Mouse (Mus musculus) C2C12 (cell line): Measurements from ENCODE around the gene Arl6ip5. TPM values are rescaled to one million over a fixed set of nuclear protein-coding genes. Genes with fewer than 3 reads are reported as not detected.

Experiments used
- H3K27me3 ChIP-seq: one replicate; pipeline ENCODE4 v1.6.1; 2011; ENCODE audit not compliant: control insufficient read depth, insufficient read depth, insufficient read length
- H3K36me3 ChIP-seq: one replicate; pipeline ENCODE4 v1.6.1; 2011; ENCODE audit not compliant: control insufficient read depth, insufficient read depth
- H3K4me3 ChIP-seq: one replicate; pipeline ENCODE4 v1.5.1; 2011; ENCODE audit warnings: mild to moderate bottlenecking, control low read depth; ENCODE audit not compliant: poor library complexity, insufficient read depth, severe bottlenecking
- H3K79me2 ChIP-seq: one replicate; pipeline ENCODE4 v1.6.1; 2011; ENCODE audit not compliant: control insufficient read depth, insufficient read depth
- H3K79me3 ChIP-seq: one replicate; pipeline ENCODE4 v1.6.1; 2011; ENCODE audit warnings: low read depth, control low read depth
- H3ac ChIP-seq: one replicate; pipeline ENCODE3; 2011; ENCODE audit warnings: low read depth; ENCODE audit not compliant: control insufficient read depth, insufficient read length
- CEBPB ChIP-seq: IDR thresholded peaks from one replicate; pipeline ENCODE4 v1.6.1; 2011; ENCODE audit warnings: low read depth, mild to moderate bottlenecking, control low read depth, moderate library complexity
- CTCF ChIP-seq: IDR thresholded peaks from one replicate; pipeline ENCODE4 v1.5.1; 2011; ENCODE audit not compliant: control insufficient read depth, insufficient read depth, insufficient read length
- FOSL1 ChIP-seq: IDR thresholded peaks from one replicate; pipeline ENCODE4 v1.8.0; 2011; ENCODE audit warnings: mild to moderate bottlenecking, low read length; ENCODE audit not compliant: poor library complexity, insufficient read depth, severe bottlenecking
- MAX ChIP-seq: IDR thresholded peaks from one replicate; pipeline ENCODE4 v1.6.1; 2011; ENCODE audit warnings: mild to moderate bottlenecking, control low read depth
- MYOD1 ChIP-seq: IDR thresholded peaks from one replicate; pipeline ENCODE4 v1.6.1; 2011; ENCODE audit warnings: low read depth; ENCODE audit not compliant: control insufficient read depth, insufficient read length
- MYOG ChIP-seq: IDR thresholded peaks from one replicate; pipeline ENCODE4 v1.6.1; 2011; ENCODE audit not compliant: control insufficient read depth, insufficient read length; ENCODE audit errors: extremely low read depth
- USF1 ChIP-seq: IDR thresholded peaks from one replicate; pipeline ENCODE4 v1.6.1; 2011; ENCODE audit warnings: low read depth, mild to moderate bottlenecking, control low read depth, moderate library complexity
- polyA plus RNA-seq: library from polyadenylated mRNA; unstranded; fragments of >200 nt; fragmentation: generic; extraction: Trizol; gene quantifications from one replicate; pipeline ENCODE4 v1.2.1, GENCODE M21; 2012; ENCODE audit warnings: missing spikeins

Arl6ip5 gene
- polyA plus RNA-seq, 1 experiment, result 298 TPM

GRCm38 (mm10) chr6:97265240-97265639 lies 54.8 kb downstream of the Arl6ip5 start:
- no peaks in the 10 kb centered on the region for H3K36me3 ChIP-seq
- H3K79me3 ChIP-seq, result no peaks in the 10 kb centered on the region
- H3K27me3 ChIP-seq, result no peaks in the 10 kb centered on the region
- TF ChIP-seq CTCF (no peak), MYOG (no peak), MYOD1 (no peak), FOSL1 (no peak), CEBPB (no peak), MAX (no peak), USF1 (no peak)
- no peak overlapping the region for H3ac ChIP-seq
- H3K79me2 ChIP-seq, result no peaks in the 10 kb centered on the region
- no peak overlapping the region for H3K4me3 ChIP-seq

GRCm38 (mm10) chr6:97265705-97266104 lies 55.2 kb downstream of the Arl6ip5 start:
- TF ChIP-seq MYOD1 (no peak), MAX (no peak), CTCF (no peak), CEBPB (no peak), FOSL1 (no peak), USF1 (no peak)
- Histone ChIP-seq H3K79me3 (no peaks in the 10 kb centered on the region), H3K36me3 (no peaks in the 10 kb centered on the region), H3ac (no peak overlapping the region), H3K79me2 (no peaks in the 10 kb centered on the region), H3K27me3 (no peaks in the 10 kb centered on the region), H3K4me3 (no peak overlapping the region)

GRCm38 (mm10) chr6:97266661-97267060 lies 56.2 kb downstream of the Arl6ip5 start:
- Histone ChIP-seq H3K27me3 (no peaks in the 10 kb centered on the region), H3ac (no peak overlapping the region), H3K36me3 (no peaks in the 10 kb centered on the region), H3K4me3 (no peak overlapping the region), H3K79me2 (no peaks in the 10 kb centered on the region), H3K79me3 (no peaks in the 10 kb centered on the region)
- TF ChIP-seq CTCF (no peak), MYOG (no peak), MYOD1 (no peak)

- Histone ChIP-seq H3K36me3 (no peaks in the 10 kb centered on the region), H3ac (no peak overlapping the region), H3K79me3 (no peaks in the 10 kb centered on the region), H3K4me3 (no peak overlapping the region), H3K79me2 (no peaks in the 10 kb centered on the region), H3K27me3 (no peaks in the 10 kb centered on the region)
- TF ChIP-seq CTCF (no peak), MYOG (no peak), USF1 (no peak), FOSL1 (no peak), MAX (no peak), MYOD1 (no peak), CEBPB (no peak)
Measured at GRCm38 (mm10) chr6:97267132-97267531, 56.6 kb downstream of the Arl6ip5 start.

GRCm38 (mm10) chr6:97269596-97269995 lies 59.1 kb downstream of the Arl6ip5 start:
- Histone ChIP-seq H3ac (no peak overlapping the region), H3K27me3 (peaks cover 9% of the 10 kb centered on the region), H3K36me3 (no peaks in the 10 kb centered on the region), H3K79me2 (no peaks in the 10 kb centered on the region), H3K4me3 (no peak overlapping the region), H3K79me3 (no peaks in the 10 kb centered on the region)
- TF ChIP-seq MYOG, result no peak
- no peak for TF ChIP-seq USF1
- TF ChIP-seq MYOD1, result no peak
- no peak for TF ChIP-seq FOSL1
- no peak for TF ChIP-seq CEBPB
- TF ChIP-seq MAX, result no peak
- no peak for TF ChIP-seq CTCF

- Histone ChIP-seq H3ac (no peak overlapping the region), H3K4me3 (no peak overlapping the region), H3K36me3 (no peaks in the 10 kb centered on the region), H3K79me2 (no peaks in the 10 kb centered on the region), H3K79me3 (no peaks in the 10 kb centered on the region), H3K27me3 (peaks cover 11% of the 10 kb centered on the region)
- TF ChIP-seq MYOD1, result no peak
- TF ChIP-seq MYOG, result no peak
- no peak for TF ChIP-seq CTCF
- no peak for TF ChIP-seq CEBPB
- no peak for TF ChIP-seq FOSL1
- no peak for TF ChIP-seq USF1
- no peak for TF ChIP-seq MAX
Measured at GRCm38 (mm10) chr6:97272349-97272748, 61.9 kb downstream of the Arl6ip5 start.
